ENCODE assay signal across 8 mouse cellular contexts in the genomic region with DNA sequence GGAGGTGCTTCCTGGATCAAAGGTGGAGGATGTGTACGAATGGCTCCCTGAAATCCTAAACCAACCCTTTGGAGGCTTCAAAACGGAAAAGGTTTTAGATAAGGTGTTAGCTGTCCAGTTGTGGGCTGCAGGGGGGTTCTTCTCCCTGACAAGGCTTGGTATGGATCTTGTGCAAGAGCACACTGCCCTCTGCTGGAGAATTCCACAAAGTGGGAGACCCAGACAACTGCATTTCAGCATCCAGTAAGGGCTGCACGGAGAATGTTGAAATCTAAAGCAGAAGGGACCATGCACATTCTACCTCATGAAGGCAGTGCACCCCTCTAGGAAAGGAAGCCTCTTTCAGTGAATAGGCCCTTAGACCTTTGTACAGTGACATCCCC.
DNase-seq lines count a peak whose midpoint lies in the region; ATAC-seq and TF ChIP-seq lines count a peak whose summit lies in the region.

No protein-coding gene starts in this region.

- TF ChIP-seq POLR2A in brain, embryonic 14.5 days (IDR thresholded peaks at IDR 0.05; ENCODE audit: borderline replicate concordance, extremely low read depth, insufficient read depth, insufficient read length, poor library complexity, severe bottlenecking) = no peak
- no peak for TF ChIP-seq POLR2A in embryonic fibroblast, embryonic 13.5 days (IDR thresholded peaks at IDR 0.05; ENCODE audit: low read depth, low read length)

- no peak overlapping the region for H3K4me3 ChIP-seq in embryonic fibroblast, embryonic 13.5 days (ENCODE audit: insufficient read depth, low read length)
- H3K4me3 ChIP-seq in hindbrain, embryonic 14.5 days (replicated peaks; ENCODE audit: low read length) = no peak overlapping the region

- no peak overlapping the region for H3K27ac ChIP-seq in embryonic fibroblast, embryonic 13.5 days (ENCODE audit: insufficient read depth, low read length)
- no peak overlapping the region for H3K27ac ChIP-seq in hindbrain, embryonic 14.5 days

- no peak overlapping the region for H3K9ac ChIP-seq in hindbrain, embryonic 14.5 days

- H3K36me3 ChIP-seq in hindbrain, embryonic 14.5 days (replicated peaks; ENCODE audit: control insufficient read depth, insufficient read depth) = no peaks in the 10 kb centered on the region

- 16% methylated on average over 3 of the region's 3 CpGs for WGBS in hindbrain, embryonic 14.5 days

- peaks cover 11% of the 10 kb centered on the region for H3K4me1 ChIP-seq in embryonic fibroblast, embryonic 13.5 days (ENCODE audit: control insufficient read depth, insufficient read depth, low read length)
- 0 out of 2 replicates have a peak, but pooled peaks cover 5% of the 10 kb centered on the region for H3K4me1 ChIP-seq in hindbrain, embryonic 14.5 days (replicated peaks; ENCODE audit: control insufficient read depth, insufficient read depth, low read length)

- no peaks in the 10 kb centered on the region for H3K9me3 ChIP-seq in hindbrain, embryonic 14.5 days (ENCODE audit: control insufficient read depth, low read length)

- no peak overlapping the region for H3K4me2 ChIP-seq in hindbrain, embryonic 14.5 days (replicated peaks)

- no peak for ATAC-seq in CD4-positive, CD25-positive, alpha-beta regulatory T cell, adult 4 months
- ATAC-seq in hindbrain, embryonic 14.5 days (ENCODE audit: low FRiP score) = peak; percentile 82

- TF ChIP-seq CTCF in brain, embryonic 14.5 days (IDR thresholded peaks at IDR 0.05; ENCODE audit: borderline replicate concordance, extremely low read depth, insufficient read depth, insufficient read length) = peak; percentile 82
- peak; percentile 47; the same call in 1 of the 2 replicates for TF ChIP-seq CTCF in embryonic fibroblast, embryonic 13.5 days (IDR thresholded peaks at IDR 0.05; ENCODE audit: borderline replicate concordance, insufficient read depth, low read length)

- no peaks in the 10 kb centered on the region for H3K27me3 ChIP-seq in hindbrain, embryonic 14.5 days (ENCODE audit: control insufficient read depth, insufficient read depth, low read length)

- DNase-seq in CD4-positive, CD25-positive, alpha-beta regulatory T cell, adult 2 months (ENCODE audit: low read depth, low spot score) = peak; percentile 56
- DNase-seq in brain, embryonic 14.5 days (ENCODE audit: low read depth) = peak; percentile 90
- peak; percentile 79 for DNase-seq in hindbrain, embryonic 14.5 days (ENCODE audit: low spot score)
- peak; percentile 53 for DNase-seq in left cerebral cortex, adult 11 months (ENCODE audit: low spot score)
- peak; percentile 30 to 57 for DNase-seq in lung, postnatal 4 days
- peak; percentile 48 for DNase-seq in right cerebral cortex, postnatal 25 days
